Mouse (Mus musculus): ENCODE measurements around the gene Csf2rb. TPM values are rescaled to one million over a fixed set of nuclear protein-coding genes. Genes with fewer than 3 reads are reported as not detected.

Csf2rb gene
- total and polyA plus RNA-seq, 3 experiments = 3.2 to 10.1 TPM; not detected in 1

DNA sequence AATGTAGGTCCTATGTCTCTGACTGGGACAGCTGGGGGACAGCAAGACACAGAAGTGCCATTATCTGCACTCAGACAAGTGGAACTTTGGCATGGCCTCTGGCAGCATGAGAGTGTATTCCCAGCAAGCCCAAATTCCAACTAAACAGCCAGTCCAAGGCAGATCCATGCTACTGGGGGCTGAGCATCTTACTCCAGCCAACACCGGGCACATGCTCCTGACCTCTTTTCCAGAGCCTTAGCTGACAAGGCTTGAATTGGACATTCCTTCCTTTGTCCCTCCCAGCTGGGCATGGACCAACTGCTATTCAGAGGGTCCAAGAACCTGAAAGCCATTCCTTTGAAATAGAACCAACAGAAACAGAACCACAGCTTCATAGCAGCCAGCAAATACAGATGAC is 44.1 kb downstream of the Csf2rb start:
- Histone ChIP-seq H3K9me3 (replicated peaks; ENCODE audit: insufficient read depth, low read length) (no peaks in the 10 kb centered on the region), H3K36me3 (ENCODE audit: control insufficient read depth in 1 of 2, insufficient read depth in 2 of 2, low read length in 2 of 2) (peaks cover 0 to 10% of the 10 kb centered on the region in 2 experiments; a peak in 2 of 4 replicates), H3K27ac (ENCODE audit: control insufficient read depth, low read depth, low read length) (no peak overlapping the region), H3K4me1 (ENCODE audit: control insufficient read depth in 1 of 2, insufficient read depth in 2 of 2, low read length in 2 of 2) (peaks cover 8 to 10% of the 10 kb centered on the region in 2 experiments; a peak in 3 of 4 replicates), H3K79me2 (ENCODE audit: control insufficient read depth, insufficient read depth, low read length, poor library complexity) (no peaks in the 10 kb centered on the region), H3K27me3 (ENCODE audit: control insufficient read depth in 1 of 2, insufficient read depth in 2 of 2, low read length in 2 of 2) (no peaks in the 10 kb centered on the region), H3K9ac (ENCODE audit: control insufficient read depth, low read depth, low read length, poor library complexity, severe bottlenecking) (no peak overlapping the region), H3K4me3 (ENCODE audit: control insufficient read depth in 1 of 2, insufficient read depth in 1 of 2, low read depth in 2 of 2, low read length in 2 of 2) (no peak overlapping the region)
- no peak for DNase-seq (ENCODE audit: low read depth, low spot score)
- TF ChIP-seq GATA1 (IDR thresholded peaks at IDR 0.05; ENCODE audit: low read depth, low read length) (no peak), MAX (IDR thresholded peaks at IDR 0.05; ENCODE audit: low read length) (no peak), TBP (IDR thresholded peaks at IDR 0.05; ENCODE audit: low read depth, low read length) (no peak), ZC3H11A (IDR thresholded peaks at IDR 0.05; ENCODE audit: low read depth, low read length) (no peak), SMC3 (IDR thresholded peaks at IDR 0.05; ENCODE audit: low read depth, low read length) (no peak), USF2 (IDR thresholded peaks at IDR 0.05; ENCODE audit: borderline replicate concordance in 1 of 2, insufficient read depth in 1 of 2, low read depth in 1 of 2, low read length in 2 of 2) (no peak), CHD2 (IDR thresholded peaks at IDR 0.05; ENCODE audit: low read length) (no peak), UBTF (IDR thresholded peaks at IDR 0.05; ENCODE audit: borderline replicate concordance, insufficient read depth, low read depth, low read length) (no peak), USF1 (IDR thresholded peaks at IDR 0.05; ENCODE audit: low read depth, low read length) (no peak), HCFC1 (IDR thresholded peaks at IDR 0.05; ENCODE audit: low read depth, low read length) (no peak), ELF1 (IDR thresholded peaks at IDR 0.05; ENCODE audit: low read depth, low read length) (no peak), GABPA (IDR thresholded peaks at IDR 0.05; ENCODE audit: low read depth, low read length) (no peak), JUND (IDR thresholded peaks at IDR 0.05; ENCODE audit: low read depth, low read length) (no peak), RAD21 (IDR thresholded peaks at IDR 0.05; ENCODE audit: low read depth, low read length) (no peak), MAFK (IDR thresholded peaks at IDR 0.05; ENCODE audit: borderline replicate concordance, low read depth, low read length) (no peak), MYB (IDR thresholded peaks at IDR 0.05; ENCODE audit: low read depth, low read length) (no peak), ZKSCAN1 (IDR thresholded peaks at IDR 0.05; ENCODE audit: low read depth, low read length) (no peak), RCOR1 (IDR thresholded peaks at IDR 0.05; ENCODE audit: low read depth, low read length) (no peak), ZMIZ1 (IDR thresholded peaks at IDR 0.05; ENCODE audit: low read depth, low read length) (no peak)

DNA sequence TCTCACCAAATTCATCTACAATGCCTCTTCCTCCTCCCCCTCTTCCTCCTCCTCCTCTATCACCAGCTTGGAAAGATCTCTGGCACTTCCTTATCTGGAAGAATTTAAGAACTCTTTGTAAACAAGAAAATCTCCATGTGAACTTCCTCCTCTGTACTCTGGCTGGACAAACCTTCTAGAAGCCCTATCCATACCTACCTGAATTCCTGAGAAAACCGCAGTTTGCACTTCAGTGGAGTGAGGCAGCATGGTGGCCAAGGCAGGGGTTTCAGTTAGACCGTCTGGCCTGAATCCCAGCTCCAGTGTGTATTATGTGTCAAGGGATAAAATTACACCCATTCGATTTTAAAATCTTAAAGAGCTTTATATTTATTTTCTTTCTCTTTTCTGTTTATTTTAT is 47.2 kb downstream of the Csf2rb start:
- TF ChIP-seq EP300 (IDR thresholded peaks at IDR 0.05; ENCODE audit: low read depth in 1 of 2, low read length in 2 of 2) (peak; percentile 12 to 45; a peak in 2 of 4 replicates), MAX (IDR thresholded peaks at IDR 0.05; ENCODE audit: low read length) (no peak)
- Histone ChIP-seq H3K9me3 (replicated peaks; ENCODE audit: insufficient read depth, low read length) (no peaks in the 10 kb centered on the region), H3K9ac (ENCODE audit: control insufficient read depth, low read depth, low read length, poor library complexity, severe bottlenecking) (no peak overlapping the region), H3K79me2 (ENCODE audit: control insufficient read depth, insufficient read depth, low read length, poor library complexity) (no peaks in the 10 kb centered on the region), H3K27ac (ENCODE audit: control insufficient read depth, low read depth, low read length) (no peak overlapping the region), H3K4me1 (ENCODE audit: control insufficient read depth in 1 of 2, insufficient read depth in 2 of 2, low read length in 2 of 2) (peaks cover 7 to 19% of the 10 kb centered on the region in 2 experiments), H3K36me3 (ENCODE audit: control insufficient read depth in 1 of 2, insufficient read depth in 2 of 2, low read length in 2 of 2) (peaks cover 0 to 9% of the 10 kb centered on the region in 2 experiments; a peak in 2 of 4 replicates), H3K27me3 (ENCODE audit: control insufficient read depth in 1 of 2, insufficient read depth in 2 of 2, low read length in 2 of 2) (no peaks in the 10 kb centered on the region), H3K4me3 (ENCODE audit: control insufficient read depth in 1 of 2, insufficient read depth in 1 of 2, low read depth in 2 of 2, low read length in 2 of 2) (no peak overlapping the region)
- no peak for DNase-seq (ENCODE audit: low read depth, low spot score)

Measured in MEL (cell line).